Mouse (Mus musculus): Measurements from ENCODE around the gene Cracr2b.

Cracr2b gene

DNA sequence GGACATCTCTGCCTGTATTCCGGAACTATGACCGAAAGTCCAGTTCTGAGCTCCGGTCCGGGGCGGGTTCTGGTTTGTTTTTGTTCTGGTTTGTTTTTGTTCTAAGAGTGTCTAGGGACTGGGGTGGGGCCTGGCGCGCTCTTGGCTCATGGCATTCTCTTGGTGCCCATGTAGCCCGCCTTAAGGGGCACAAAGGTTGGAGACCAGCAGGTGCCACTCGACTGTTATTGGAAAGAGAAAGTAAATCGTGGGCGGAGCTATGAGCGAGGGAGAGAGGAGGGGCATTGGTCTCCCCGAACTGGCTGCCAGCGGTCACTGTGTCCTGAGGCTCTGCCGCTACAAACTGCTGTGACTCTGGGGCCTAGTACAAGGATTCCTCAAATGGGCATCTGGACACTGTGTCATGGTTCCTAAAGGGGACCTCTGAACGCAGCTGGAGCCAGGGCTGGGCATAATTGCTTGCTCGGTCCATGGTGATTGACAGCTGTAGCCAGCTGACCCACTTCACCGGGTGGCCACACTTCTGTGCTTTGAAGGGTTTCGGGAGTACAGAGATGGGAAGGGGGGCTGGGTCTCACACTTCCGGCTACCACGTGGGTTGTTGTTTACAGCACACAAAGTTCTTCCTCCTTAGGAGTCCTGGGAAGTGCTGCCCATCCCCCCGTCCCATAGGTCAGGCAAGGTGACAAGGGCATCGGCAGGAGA is 5.1 kb upstream of the Cracr2b start:
- DNase-seq = peak; percentile 70

DNA sequence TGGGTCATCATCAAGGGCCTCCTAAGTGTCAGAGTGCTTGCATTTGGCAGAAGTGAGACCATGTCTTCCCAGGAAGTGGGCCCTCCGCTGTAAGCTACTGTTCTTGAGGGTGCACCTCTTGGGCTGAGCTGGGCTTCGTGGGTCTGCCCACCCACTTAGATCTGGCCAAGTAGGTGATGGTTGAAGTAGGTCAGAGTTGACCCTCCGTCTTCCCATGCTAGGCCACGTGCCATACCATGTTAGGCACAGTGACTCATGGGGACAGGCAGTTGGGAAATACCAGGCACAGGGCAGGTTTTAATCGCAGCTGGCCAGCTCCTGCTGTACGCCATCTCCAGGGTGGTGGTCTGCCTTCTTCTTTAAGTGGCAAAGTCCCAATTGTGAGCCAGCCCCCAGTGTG is 4.2 kb upstream of the Cracr2b start:
- DNase-seq = peak; percentile 37

DNA sequence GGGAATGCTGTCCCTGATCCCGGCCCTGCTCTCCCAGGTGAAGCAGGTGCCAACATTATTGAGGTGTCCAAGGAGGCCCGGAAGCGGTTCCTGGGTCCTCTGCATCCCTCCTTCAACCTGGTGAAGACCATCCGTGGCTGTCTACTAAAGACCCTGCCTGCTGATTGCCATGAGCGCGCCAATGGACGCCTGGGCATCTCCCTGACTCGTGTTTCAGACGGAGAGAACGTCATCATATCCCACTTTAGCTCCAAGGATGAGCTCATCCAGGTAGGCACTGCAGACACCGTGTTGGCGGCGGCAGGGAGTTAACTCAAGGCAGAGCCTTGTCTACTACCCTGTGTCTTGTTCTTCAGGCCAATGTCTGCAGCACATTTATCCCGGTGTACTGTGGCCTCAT is 3.7 kb upstream of the Cracr2b start:
- peak; percentile 41 for DNase-seq

DNA sequence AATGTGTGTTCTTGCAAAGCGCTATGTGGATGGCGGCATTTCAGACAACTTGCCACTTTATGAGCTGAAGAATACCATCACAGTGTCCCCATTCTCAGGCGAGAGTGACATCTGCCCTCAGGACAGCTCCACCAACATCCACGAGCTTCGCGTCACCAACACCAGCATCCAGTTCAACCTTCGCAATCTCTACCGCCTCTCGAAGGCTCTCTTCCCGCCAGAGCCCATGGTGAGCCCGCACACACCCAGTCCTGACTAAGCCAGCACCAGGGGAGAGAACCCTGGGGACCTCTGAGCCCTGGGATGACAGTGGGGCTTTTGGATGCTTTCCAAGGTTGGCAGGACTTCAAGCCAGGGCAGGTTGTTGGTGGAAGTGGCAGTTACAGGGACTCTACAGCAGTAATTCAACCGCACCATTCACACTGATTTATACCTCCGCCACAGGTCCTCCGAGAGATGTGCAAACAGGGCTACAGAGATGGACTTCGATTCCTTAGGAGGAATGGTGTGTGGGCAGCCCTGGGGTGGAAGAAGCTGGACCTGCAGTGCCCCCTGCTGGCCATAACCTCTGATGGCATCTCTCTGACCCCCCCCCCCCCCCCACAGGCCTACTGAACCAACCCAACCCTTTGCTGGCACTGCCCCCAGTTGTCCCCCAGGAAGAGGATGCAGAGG is 2.8 kb upstream of the Cracr2b start:
- DNase-seq = peak; percentile 64

DNA sequence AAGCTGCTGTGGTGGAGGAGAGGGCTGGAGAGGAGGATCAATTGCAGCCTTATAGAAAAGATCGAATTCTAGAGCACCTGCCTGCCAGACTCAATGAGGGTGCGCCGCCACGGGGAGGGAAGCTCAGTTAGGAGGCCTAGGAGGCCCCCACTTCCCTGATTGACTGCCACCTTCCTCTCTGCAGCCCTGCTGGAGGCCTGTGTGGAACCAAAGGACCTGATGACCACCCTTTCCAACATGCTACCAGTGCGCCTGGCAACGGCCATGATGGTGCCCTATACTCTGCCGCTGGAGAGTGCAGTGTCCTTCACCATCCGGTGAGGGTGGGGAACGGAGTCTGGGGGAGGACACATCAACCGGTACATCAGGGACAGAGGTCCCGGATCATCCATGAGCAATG is 2.2 kb upstream of the Cracr2b start:
- DNase-seq = peak; percentile 54

DNA sequence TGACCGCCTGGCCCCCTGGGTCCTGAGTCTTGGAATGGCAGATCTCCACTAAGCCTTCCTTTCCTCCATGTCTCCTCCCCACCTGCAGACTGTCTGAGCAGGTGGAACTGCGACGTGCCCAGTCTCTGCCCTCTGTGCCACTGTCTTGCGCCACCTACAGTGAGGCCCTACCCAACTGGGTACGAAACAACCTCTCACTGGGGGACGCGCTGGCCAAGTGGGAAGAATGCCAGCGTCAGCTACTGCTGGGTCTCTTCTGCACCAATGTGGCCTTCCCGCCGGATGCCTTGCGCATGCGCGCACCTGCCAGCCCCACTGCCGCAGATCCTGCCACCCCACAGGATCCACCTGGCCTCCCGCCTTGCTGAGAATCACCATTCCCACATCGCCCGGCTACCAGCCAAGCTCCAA is 1.6 kb upstream of the Cracr2b start:
- peak; percentile 80 for DNase-seq

DNA sequence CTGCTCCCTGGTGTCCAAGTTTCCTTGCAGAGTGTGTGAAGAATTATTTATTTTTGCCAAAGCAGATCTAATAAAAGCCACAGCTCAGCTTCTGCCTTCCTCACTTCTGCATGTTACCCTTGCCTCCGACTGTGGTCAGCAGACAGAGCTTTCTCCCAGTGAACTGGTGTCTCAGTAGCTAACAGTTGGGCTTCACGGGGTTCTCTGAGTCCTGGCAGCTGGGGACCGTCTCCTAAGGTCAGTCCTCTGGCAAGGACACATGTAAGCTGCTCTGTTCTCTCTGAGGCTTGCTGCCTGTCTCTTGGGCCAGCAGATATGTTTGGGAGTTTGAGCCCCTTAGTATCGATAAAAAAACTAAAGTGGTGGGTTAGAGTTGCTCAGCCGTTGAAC is 898 bp upstream of the Cracr2b start:
- DNase-seq = peak; percentile 38

DNA sequence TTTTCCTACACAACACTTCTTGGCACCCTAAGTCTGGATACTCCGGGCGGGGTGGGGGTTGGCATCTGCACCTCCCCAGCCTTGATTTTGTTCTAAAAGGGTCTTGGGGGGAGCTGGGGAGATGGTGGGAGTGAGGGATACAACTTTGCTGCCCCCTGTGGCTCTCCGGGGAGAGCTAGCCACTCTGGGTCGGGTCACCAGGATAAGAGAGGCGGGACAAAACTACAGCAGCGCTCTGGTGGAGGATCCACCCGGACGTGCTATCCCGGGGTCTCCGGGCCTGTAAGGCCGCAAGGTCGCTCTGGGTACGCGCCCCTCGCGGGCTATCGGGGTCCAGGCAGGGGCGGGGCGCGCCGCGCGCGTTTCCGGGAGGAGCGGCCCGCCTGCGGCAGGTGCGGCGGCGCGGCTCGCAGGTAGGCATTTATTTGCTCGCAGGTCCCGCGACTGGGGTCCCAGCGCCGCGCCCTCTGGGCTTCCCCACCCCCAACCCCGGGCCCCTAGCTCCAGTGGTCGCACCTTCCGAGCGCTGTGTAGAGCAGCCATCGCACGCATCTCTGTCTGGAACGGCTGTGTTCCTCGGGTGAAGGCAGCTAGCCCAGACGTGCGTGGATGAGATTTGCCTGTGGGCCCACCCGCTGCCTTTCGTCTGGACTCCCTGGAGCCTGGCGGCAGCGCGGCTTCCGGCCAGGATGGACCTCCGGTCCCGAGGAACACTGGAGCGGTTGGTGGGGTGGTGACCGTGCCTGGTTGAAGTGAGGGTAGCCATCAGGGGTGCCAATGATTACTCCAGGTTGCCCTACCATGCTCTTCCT is 833 bp downstream of the Cracr2b start:
- DNase-seq = peak; percentile 46

DNA sequence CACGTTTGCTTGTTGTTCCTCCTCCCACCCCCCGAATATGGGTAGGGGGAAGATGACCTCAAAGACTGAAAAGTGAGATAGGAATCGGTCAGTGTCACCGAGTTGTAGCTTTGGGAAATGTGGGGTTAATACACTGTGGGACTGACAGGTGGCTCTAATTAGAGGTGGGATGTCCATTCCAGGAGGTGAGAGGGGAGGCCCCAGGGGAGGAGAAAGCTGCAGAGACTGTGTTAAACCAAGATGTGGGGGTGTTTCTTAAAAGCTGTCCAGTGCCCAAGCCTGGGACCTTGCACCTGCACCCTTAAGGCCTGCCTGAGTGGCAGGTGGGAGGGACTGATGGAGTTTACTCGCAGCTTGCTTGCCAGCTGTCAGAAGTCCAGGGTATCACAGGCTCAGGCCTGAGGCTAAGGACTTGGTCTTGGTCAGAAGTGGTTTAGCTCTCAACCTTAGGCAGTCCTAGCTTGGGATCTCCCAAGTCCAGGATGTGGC is 1.5 kb downstream of the Cracr2b start:
- DNase-seq = no peak

DNA sequence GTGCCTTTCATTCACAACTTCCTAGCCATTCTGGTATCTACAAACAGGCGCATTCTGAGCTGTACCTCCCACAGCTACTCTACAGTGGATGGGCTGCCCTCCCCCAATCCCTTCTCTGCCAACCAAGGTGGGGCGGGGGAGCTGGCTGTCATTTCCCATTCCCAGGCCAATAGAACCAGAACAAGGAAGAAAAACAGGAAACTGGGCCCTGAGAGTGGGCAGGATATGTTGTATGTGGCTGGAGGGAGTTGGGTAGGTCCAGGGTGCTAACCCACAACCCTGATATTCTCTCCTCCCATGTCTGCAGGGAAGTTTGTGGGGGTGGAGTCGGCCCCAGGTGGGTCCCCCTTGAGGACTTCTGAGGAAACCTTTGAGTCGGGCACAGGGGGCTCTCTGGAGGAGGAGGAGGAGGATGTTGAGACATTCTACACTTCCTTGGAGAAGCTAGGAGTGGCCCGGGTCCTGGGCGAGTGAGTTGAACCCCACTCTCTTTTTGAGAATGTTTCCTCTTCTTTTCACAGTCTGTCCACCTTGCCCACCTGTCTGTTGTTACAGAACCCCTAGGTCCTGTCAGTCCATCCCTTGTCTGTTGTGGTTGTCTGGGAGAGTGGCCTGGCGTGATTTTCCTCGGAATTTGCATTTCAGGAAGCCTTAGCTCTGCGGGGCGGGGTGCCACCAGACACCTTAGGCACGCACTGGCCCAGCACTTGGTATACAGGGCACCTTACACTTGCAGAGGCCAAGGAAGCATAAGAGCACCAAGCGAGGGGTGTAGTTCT is 3.1 kb downstream of the Cracr2b start:
- DNase-seq = no peak

DNA sequence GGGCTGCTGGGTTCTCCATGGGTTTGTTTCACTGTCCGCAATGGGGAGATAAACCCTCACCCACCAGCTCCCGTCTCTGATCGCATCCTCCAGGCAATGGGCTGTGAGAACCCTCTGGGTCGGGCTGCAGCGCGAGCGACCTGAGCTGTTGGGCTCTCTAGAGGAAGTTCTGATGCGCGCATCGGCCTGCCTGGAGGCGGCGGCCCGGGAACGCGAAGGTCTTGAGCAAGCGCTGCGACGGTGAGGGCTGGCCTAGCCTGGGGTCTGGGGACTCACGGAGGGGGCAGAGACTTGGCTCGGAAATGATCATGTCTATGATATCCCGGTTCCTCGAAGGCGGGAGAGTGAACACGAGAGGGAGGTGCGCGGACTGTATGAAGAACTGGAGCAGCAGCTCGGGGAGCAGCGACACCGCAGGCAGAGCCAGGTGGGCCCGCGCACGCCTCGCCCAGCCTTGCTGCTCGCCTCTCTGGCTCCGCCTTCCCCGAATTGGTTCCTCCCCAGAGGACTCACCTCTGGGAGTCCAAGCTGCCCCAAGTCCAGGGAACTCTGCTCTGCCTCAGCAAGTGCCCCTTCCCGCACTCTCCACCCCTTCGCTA is 3.8 kb downstream of the Cracr2b start:
- peak; percentile 30 for DNase-seq

DNA sequence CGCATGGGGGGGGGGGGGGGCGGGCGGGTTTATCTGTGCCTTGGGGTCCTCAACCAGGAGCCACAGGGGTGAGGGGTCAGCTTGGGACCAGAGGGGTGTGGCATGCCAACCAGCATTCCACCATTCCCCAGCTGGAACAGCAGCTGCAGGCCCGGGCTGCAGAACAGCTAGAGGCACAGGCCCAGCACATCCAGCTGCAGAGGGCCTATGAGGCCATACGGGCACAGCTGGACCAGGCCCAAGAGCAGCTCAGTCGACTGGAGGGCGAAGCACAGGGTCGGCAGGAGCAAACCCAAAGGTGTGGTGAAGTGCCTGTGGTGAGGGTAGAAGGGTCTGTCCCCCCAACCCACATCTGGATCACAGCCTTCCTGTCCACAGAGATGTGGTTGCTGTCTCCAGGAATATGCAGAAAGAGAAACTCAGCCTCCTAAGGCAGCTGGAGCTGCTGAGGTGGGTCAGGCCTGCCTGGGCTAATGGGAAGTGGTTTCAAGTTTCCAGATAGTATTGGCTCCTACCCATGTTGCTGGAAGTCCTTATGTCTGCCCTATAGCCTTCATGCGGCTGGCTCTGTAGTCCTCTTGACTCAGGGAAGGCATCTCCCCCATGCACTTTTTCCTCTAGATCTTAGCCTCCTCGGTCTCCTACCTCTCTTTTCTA is 4.6 kb downstream of the Cracr2b start:
- no peak for DNase-seq

DNA sequence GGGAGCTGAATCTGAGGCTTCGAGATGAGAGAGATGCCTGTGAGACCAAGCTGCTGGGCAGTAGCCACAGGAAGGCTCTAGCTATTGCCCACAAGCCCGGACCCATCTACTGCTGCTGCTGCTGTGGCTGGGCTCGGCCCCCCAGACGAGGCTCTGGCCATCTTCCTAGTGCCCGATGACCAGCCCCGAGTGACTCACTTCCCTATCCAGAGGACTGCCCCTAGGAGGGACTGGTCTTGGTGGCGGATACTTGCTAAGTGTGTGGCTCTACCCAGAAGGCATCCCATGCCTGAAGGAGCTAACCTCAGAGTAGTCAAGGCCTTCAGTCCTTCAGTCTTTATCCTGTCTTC is 5.1 kb downstream of the Cracr2b start:
- DNase-seq = no peak

DNA sequence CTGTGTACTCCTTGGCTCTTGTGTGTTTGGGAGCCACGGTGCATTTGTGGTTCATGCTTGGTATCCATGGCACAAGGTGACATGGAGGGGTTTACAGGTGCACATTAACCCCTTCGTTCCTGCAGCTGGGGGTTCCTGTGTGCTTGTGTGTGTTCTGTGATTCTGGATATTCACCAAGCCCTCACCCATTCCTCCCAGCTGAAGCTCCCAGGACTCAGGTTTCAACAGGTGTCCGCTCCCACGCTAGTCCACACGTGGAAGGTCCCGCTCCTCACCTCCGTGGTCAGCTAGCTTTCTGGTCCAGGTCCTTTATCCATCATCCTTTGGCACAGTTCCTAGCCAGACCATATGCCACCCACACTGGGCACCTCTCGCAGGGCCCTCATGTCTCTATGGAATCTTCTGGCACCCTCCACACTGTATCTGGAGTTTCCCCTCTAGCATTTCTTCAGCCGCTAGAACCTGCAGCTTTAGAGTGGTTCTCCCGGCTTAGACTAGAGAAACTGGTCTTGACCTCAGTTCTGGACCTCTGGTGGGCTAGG is 5.8 kb downstream of the Cracr2b start:
- no peak for DNase-seq

DNA sequence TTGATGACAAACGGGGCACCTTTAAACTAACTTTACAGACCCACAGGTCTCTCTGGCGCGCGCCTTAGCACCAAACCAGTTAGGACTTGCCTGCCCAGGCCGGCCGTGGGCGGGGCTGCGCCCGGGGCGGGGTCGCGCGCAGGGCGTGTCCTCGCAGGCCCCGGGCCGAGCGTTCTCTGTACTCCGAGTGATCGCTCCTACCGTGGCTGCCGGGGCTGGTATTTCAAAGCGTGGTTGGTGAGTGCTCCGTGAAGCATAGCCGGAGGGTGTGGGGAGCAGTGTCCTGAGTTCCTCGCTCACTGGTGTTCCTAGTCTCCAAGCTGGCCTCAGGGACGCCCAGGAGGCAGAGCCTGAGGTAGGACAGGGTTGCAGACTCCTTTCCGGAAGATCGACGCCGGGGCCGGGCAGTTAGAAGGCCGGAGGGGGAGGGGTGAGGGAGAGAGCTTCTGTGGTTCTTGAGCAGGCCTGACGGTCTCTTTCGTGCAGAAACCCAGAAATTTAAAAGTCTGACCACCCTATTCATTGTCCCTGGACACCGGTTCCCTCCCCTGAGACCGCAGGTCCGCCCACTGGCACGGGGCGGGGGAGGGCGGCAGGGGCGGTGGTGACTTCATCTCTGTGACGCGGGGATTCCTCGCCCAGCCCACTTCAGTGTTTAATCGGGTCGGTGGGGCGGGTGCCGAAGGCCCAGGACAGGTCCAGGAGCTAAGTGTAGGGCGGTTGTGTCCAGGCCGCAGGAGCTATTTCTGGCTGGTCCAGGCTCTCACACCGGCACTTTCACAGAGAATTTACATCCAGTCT is 6.5 kb downstream of the Cracr2b start, which contains the start of gene Cd151:
TSS of gene Cd151 (plus strand) at position 163 of the 801 bp plus-strand sequence.
- no peak for DNase-seq

DNA sequence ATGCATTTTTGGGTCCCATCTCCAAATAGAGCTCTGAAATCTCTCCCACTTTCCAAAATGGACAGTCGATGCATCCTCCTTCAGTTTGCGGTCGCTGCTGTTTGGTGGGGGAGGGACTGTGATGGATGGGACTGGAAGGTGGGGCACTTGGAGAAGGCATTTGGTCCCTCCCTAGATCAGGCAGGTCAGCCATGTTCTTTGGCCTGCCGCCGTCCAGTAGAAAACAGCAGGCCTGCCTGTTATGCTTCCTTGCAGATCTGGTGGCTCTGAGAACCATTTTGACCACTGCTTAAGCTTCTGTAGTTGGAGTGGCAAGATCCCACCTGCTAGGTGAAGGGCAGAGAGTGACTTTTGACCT is 7.2 kb downstream of the Cracr2b start:
- DNase-seq = no peak

DNA sequence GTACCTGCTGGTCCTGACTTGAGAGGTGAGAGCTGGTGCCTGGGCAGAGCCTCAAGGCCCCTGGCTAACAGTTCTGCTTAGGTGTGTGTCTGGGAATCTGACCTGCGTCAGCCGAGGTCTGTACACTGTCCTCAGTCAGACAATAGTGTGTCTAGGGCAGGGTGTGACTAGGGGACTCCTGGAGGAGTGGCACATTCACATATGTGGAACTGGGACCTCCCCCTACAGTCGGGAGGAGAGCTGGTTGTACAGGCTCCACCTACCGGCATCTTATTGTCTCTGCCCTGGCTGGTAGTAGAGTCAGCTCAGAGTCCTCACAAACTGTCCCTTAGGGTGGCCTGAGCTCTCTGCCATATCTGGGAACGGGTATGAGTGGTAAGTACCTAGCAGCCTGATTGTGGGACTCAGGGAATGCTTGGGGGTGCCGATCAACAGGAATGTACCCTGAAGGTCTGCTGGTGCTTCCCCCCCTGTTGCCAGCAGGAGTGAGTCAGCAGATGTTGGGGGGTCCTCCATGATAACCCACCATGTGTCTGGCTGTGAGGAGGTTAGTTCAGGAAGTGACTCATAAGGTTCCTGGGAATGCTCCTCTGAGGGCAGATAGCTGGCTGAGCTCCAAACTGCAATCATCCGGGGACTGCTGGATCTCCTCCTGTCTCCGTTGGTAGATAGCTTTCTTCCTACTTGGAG is 7.8 kb downstream of the Cracr2b start:
- peak; percentile 59 for DNase-seq

DNA sequence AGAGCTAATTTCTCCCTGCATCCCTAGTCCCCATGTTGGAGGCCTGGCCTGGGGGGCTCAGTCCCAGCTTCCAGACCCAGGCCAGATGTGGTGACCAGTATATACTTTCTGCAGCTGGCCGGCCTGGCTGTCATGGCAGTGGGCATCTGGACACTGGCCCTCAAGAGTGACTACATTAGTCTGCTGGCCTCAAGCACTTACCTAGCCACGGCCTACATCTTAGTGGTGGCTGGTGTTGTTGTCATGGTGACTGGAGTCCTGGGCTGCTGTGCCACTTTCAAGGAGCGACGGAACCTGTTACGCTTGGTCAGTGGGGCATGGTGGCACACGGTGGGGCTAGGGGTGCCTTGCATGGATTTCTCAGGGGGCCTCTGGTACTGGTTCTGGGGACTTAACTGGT is 8.5 kb downstream of the Cracr2b start:
- DNase-seq = no peak

DNA sequence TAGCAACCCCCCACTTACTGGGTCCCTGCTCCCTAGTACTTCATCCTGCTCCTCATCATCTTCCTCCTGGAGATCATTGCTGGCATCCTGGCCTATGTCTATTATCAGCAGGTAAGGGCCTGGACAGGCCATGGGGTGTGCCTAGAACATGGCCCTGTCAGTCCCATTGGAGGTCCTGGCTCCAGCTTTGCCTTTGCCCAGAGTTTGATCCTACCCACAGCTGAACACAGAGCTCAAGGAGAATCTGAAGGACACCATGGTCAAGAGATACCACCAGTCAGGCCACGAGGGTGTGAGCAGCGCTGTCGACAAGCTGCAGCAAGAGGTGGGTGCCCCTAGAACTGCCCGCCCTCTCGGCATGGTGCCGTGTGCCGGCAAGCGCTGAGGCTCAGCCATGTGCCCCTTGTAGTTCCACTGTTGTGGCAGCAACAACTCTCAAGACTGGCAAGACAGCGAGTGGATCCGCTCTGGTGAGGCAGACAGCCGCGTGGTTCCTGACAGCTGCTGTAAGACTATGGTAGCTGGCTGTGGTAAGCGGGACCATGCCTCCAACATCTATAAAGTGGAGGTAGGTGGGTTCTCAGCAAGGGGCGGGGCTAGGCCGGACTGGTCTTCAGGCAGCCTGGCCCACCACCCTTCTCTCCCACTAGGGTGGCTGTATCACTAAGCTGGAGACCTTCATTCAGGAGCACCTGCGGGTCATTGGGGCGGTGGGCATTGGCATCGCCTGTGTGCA is 9.2 kb downstream of the Cracr2b start:
- no peak for DNase-seq

DNA sequence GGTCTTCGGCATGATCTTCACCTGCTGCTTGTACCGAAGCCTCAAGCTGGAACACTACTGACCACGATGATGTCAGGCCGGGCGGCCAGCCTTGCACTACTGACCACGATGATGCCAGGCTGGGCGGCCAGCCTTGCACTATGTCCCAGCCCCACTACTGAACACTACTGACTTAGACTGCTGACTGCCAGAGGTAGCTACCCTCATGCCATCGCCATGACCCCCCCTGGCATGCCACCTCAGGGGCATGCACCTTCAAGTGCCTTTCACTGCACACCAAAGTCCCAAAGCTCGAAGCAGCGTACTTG is 9.7 kb downstream of the Cracr2b start:
- DNase-seq = no peak

Data from cerebellum, adult 8-10 months (tissue).